Mouse (Mus musculus): ENCODE results near the gene Klhl6. TPM values are rescaled to one million over a fixed set of nuclear protein-coding genes. Genes with fewer than 3 reads are reported as not detected.

The Klhl6 gene
- polyA plus RNA-seq, 1 experiment from 2014 or later = 2.6 TPM

GRCm38 (mm10) chr16:19920823-19921222, 62.0 kb downstream of the Klhl6 start:
- H3K27me3 ChIP-seq (replicated peaks; ENCODE audit: control insufficient read depth, insufficient read depth, low read length) = no peaks in the 10 kb centered on the region
- no peaks in the 10 kb centered on the region for H3K36me3 ChIP-seq (ENCODE audit: control insufficient read depth, insufficient read depth)
- no peak overlapping the region for H3K4me3 ChIP-seq (ENCODE audit: low read depth, low read length)
- H3K9me3 ChIP-seq (ENCODE audit: control insufficient read depth) = no peaks in the 10 kb centered on the region
- TF ChIP-seq CTCF (IDR thresholded peaks at IDR 0.05; ENCODE audit: low read depth) = no peak
- no peak overlapping the region for H3K4me2 ChIP-seq (replicated peaks; ENCODE audit: low read depth)
- no peak for ATAC-seq
- H3K27ac ChIP-seq (ENCODE audit: low read depth, low read length) = no peak overlapping the region
- no peaks in the 10 kb centered on the region for H3K4me1 ChIP-seq (replicated peaks; ENCODE audit: control insufficient read depth, insufficient read depth, low read length)
- H3K9ac ChIP-seq (ENCODE audit: low read depth, low read length) = no peak overlapping the region

DNA sequence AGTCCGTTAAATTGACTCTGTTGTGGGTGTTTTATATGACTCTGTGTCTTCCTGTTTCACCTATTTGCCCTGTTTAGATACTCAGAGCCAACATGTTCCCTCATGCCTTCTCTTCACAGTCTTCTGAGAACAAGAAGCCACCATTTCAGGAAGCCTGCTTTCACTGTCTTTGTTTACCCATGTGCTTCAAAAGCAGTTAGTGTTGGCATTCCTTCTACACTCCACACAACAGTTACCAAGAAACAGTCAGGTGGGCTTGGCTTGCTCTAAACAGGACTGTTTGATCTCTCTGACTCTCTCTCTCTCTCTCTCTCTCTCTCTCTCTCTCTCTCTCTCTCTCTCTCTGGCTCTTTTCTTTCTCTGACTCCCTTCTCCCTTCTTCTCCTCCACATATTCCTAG, 64.6 kb downstream of the Klhl6 start:
- no peak for ATAC-seq
- Histone ChIP-seq H3K9ac (ENCODE audit: low read depth, low read length) (no peak overlapping the region), H3K4me1 (replicated peaks; ENCODE audit: control insufficient read depth, insufficient read depth, low read length) (no peaks in the 10 kb centered on the region), H3K9me3 (ENCODE audit: control insufficient read depth) (no peaks in the 10 kb centered on the region), H3K27ac (ENCODE audit: low read depth, low read length) (no peak overlapping the region), H3K36me3 (ENCODE audit: control insufficient read depth, insufficient read depth) (no peaks in the 10 kb centered on the region), H3K27me3 (replicated peaks; ENCODE audit: control insufficient read depth, insufficient read depth, low read length) (no peaks in the 10 kb centered on the region), H3K4me3 (ENCODE audit: low read depth, low read length) (no peak overlapping the region), H3K4me2 (replicated peaks; ENCODE audit: low read depth) (no peak overlapping the region)
- 63% methylated on average over 1 of the region's 1 CpGs for WGBS
- no peak for TF ChIP-seq CTCF (IDR thresholded peaks at IDR 0.05; ENCODE audit: low read depth)

DNA sequence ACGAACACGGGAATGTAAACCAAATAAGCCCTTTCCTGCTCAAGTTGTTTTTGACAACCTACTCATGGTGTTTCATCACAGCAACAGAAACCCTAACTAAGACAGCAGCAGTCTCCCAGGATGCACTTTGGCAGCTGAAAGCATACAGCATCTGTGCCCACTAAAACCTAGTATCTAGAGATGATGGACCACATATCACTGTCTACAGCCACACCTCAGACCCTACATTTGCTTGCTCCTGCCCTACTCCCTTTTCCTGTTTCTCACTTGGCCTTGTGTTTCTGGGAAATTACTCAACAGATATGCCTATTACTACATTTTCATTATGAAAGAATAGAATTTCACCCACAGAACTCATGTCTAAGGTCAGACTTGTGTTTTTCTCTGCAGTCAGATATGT, 70.3 kb downstream of the Klhl6 start:
- Histone ChIP-seq H3K4me2 (replicated peaks; ENCODE audit: low read depth) (no peak overlapping the region), H3K4me3 (ENCODE audit: low read depth, low read length) (no peak overlapping the region), H3K36me3 (ENCODE audit: control insufficient read depth, insufficient read depth) (no peaks in the 10 kb centered on the region), H3K27ac (ENCODE audit: low read depth, low read length) (no peak overlapping the region), H3K9me3 (ENCODE audit: control insufficient read depth) (no peaks in the 10 kb centered on the region), H3K4me1 (replicated peaks; ENCODE audit: control insufficient read depth, insufficient read depth, low read length) (no peaks in the 10 kb centered on the region), H3K27me3 (replicated peaks; ENCODE audit: control insufficient read depth, insufficient read depth, low read length) (no peaks in the 10 kb centered on the region), H3K9ac (ENCODE audit: low read depth, low read length) (no peak overlapping the region)
- ATAC-seq = no peak
- no peak for TF ChIP-seq CTCF (IDR thresholded peaks at IDR 0.05; ENCODE audit: low read depth)
- 52% methylated on average over 2 of the region's 2 CpGs for WGBS

DNA sequence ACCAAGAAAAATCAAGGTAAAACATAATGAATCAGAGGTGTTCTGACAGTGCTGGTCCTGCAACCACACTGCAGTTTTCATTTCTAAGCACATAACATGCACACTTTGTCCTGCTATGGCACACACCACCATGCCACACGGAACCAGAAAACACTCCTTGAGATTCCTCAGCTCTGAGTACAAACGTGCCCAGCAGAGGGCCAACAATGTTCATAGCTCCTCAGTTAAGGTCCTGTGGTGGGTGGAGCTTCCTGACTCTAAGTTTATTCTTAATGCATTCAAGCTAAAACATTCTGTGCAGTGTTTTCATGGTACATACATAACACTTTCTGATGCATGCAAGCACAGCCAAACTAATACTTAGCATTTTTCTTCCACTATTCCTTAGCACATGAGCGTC, 74.5 kb downstream of the Klhl6 start:
- Histone ChIP-seq H3K4me1 (replicated peaks; ENCODE audit: control insufficient read depth, insufficient read depth, low read length) (no peaks in the 10 kb centered on the region), H3K9me3 (ENCODE audit: control insufficient read depth) (no peaks in the 10 kb centered on the region), H3K27ac (ENCODE audit: low read depth, low read length) (no peak overlapping the region), H3K4me2 (replicated peaks; ENCODE audit: low read depth) (no peak overlapping the region), H3K27me3 (replicated peaks; ENCODE audit: control insufficient read depth, insufficient read depth, low read length) (no peaks in the 10 kb centered on the region), H3K9ac (ENCODE audit: low read depth, low read length) (no peak overlapping the region), H3K4me3 (ENCODE audit: low read depth, low read length) (no peak overlapping the region), H3K36me3 (ENCODE audit: control insufficient read depth, insufficient read depth) (no peaks in the 10 kb centered on the region)
- 62% methylated on average over 3 of the region's 3 CpGs for WGBS
- peak; percentile 33 for TF ChIP-seq CTCF (IDR thresholded peaks at IDR 0.05; ENCODE audit: low read depth)
- no peak for ATAC-seq

DNA sequence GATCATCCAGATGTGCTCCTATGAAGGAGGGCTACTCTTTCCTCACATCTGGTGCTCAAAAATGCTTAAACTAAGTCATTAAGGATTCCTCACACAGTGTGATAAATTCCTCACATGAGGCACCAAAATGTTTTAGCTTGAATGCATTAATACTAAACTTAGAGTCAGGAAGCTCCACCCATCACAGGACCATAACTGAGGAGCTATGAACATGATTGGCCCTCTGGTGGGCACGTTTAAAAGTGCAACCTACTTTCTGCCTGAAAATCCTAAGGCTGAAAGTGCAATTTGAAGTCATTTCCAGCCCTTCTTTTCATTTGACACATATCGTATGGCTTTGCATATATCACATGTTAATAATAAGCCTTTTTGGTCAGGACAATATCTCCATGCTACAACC, 75.7 kb downstream of the Klhl6 start:
- 35% methylated on average over 2 of the region's 2 CpGs for WGBS
- H3K27me3 ChIP-seq (replicated peaks; ENCODE audit: control insufficient read depth, insufficient read depth, low read length) = no peaks in the 10 kb centered on the region
- H3K4me3 ChIP-seq (ENCODE audit: low read depth, low read length) = no peak overlapping the region
- H3K4me2 ChIP-seq (replicated peaks; ENCODE audit: low read depth) = no peak overlapping the region
- H3K9ac ChIP-seq (ENCODE audit: low read depth, low read length) = no peak overlapping the region
- no peak overlapping the region for H3K27ac ChIP-seq (ENCODE audit: low read depth, low read length)
- no peak for ATAC-seq
- H3K9me3 ChIP-seq (ENCODE audit: control insufficient read depth) = no peaks in the 10 kb centered on the region
- TF ChIP-seq CTCF (IDR thresholded peaks at IDR 0.05; ENCODE audit: low read depth) = peak; percentile 77
- no peaks in the 10 kb centered on the region for H3K36me3 ChIP-seq (ENCODE audit: control insufficient read depth, insufficient read depth)
- H3K4me1 ChIP-seq (replicated peaks; ENCODE audit: control insufficient read depth, insufficient read depth, low read length) = no peaks in the 10 kb centered on the region

DNA sequence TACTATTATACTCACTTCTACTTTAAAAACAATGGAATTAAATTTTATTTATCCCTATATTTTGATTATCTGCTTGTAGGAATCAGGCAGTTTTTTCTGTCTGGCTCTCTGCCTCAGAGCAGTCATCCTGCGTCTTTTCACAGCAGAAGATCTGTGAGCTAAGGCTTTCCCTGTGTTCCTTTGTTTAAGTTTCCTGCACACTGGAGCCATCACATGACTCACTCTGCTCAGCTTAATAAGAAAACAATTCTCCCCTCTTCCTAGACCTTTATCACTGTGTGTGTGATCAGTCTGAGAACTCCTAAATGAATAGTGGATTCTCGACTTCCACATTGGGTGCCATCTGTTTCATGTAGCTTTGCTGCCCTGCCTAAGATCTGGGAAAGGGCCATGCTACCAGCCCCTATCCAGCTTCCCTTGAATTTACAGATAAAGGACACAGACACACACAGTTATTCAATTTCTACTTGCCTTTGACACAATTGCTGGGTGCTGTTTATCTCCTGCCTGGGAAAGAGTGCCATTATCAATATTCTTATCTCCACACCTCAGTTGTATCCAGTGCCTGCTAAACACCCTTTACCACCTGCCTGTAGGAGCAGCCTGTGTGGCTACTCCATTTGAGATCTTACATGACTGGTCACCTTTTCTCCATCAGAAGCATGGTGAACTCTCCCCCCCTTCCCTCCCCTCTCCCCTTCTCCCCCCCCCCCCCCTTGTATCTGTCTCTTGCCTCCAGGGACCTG, 77.9 kb downstream of the Klhl6 start:
- TF ChIP-seq CTCF (IDR thresholded peaks at IDR 0.05; ENCODE audit: low read depth) = no peak
- H3K4me2 ChIP-seq (replicated peaks; ENCODE audit: low read depth) = no peak overlapping the region
- H3K4me3 ChIP-seq (ENCODE audit: low read depth, low read length) = no peak overlapping the region
- no peaks in the 10 kb centered on the region for H3K4me1 ChIP-seq (replicated peaks; ENCODE audit: control insufficient read depth, insufficient read depth, low read length)
- no peak overlapping the region for H3K9ac ChIP-seq (ENCODE audit: low read depth, low read length)
- no peak overlapping the region for H3K27ac ChIP-seq (ENCODE audit: low read depth, low read length)
- 24% methylated on average over 2 of the region's 2 CpGs for WGBS
- H3K36me3 ChIP-seq (ENCODE audit: control insufficient read depth, insufficient read depth) = no peaks in the 10 kb centered on the region
- no peaks in the 10 kb centered on the region for H3K9me3 ChIP-seq (ENCODE audit: control insufficient read depth)
- no peak for ATAC-seq
- no peaks in the 10 kb centered on the region for H3K27me3 ChIP-seq (replicated peaks; ENCODE audit: control insufficient read depth, insufficient read depth, low read length)

DNA sequence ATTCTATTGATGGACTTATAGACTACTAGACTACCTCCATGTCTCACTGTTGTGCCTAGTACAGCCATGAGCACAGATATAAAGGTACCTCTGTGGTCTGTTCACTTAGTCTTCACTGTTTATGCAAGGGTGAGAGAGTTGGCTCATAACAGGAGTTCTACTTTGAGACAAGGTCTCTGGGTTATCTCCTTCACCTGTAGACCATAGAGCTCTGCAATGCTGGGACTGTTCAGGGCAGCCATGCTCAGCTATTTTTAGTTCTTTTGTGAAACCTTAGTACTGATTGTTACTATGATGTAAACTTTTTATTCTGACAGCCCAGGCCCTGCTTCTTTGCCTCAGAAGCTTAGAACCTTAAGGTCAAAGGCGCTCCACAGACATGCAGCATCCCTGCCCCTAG, 79.0 kb downstream of the Klhl6 start:
- Histone ChIP-seq H3K4me1 (replicated peaks; ENCODE audit: control insufficient read depth, insufficient read depth, low read length) (no peaks in the 10 kb centered on the region), H3K4me2 (replicated peaks; ENCODE audit: low read depth) (no peak overlapping the region), H3K4me3 (ENCODE audit: low read depth, low read length) (no peak overlapping the region), H3K27ac (ENCODE audit: low read depth, low read length) (no peak overlapping the region), H3K9me3 (ENCODE audit: control insufficient read depth) (no peaks in the 10 kb centered on the region), H3K27me3 (replicated peaks; ENCODE audit: control insufficient read depth, insufficient read depth, low read length) (no peaks in the 10 kb centered on the region), H3K36me3 (ENCODE audit: control insufficient read depth, insufficient read depth) (no peaks in the 10 kb centered on the region), H3K9ac (ENCODE audit: low read depth, low read length) (no peak overlapping the region)
- WGBS = 92% methylated on average over 1 of the region's 1 CpGs
- TF ChIP-seq CTCF (IDR thresholded peaks at IDR 0.05; ENCODE audit: low read depth) = no peak
- no peak for ATAC-seq

Other genes starting within 250 kb of the Klhl6 start
- gene B3gnt5, start 222.8 kb downstream of the Klhl6 start, polyA plus RNA-seq (2015; fragmentation: Nextera tagmentation; extraction: Ambion mirVana) = 2.8 and 3.3 TPM in 2 replicates
- gene Klhl24, start 114.5 kb upstream of the Klhl6 start, polyA plus RNA-seq (2015; fragmentation: Nextera tagmentation; extraction: Ambion mirVana) = 14.1 and 15.3 TPM in 2 replicates
- 4.3 and 4.7 TPM in 2 replicates for gene Yeats2, start 158.0 kb upstream of the Klhl6 start, polyA plus RNA-seq (2015; fragmentation: Nextera tagmentation; extraction: Ambion mirVana)